16 mouse cellular contexts compared by ENCODE assay signal in genomic region chr16:13531279-13531678, GRCm38 (mm10).
DNase-seq lines count a peak whose midpoint lies in the region; ATAC-seq and TF ChIP-seq lines count a peak whose summit lies in the region.
"Had no signal": no experiment of that assay in that cellular context is flagged by ENCODE, and none has a peak within 500 bp of the region (broad histone marks: within the 10 kb centered on the region; RNA-seq: fewer than 3 reads in every experiment).

No protein-coding gene starts in this region.

- no peaks in the 10 kb centered on the region for H3K36me3 ChIP-seq in embryonic facial prominence, embryonic 15.5 days
- H3K36me3 ChIP-seq in embryonic facial prominence, embryonic 10.5 days (replicated peaks) = no peaks in the 10 kb centered on the region
- H3K36me3 ChIP-seq: heart, embryonic 13.5 days; hindbrain, embryonic 10.5 days; limb, embryonic 13.5 days; neural tube, embryonic 12.5 days had no signal

- no peak for DNase-seq in embryonic facial prominence, embryonic 10.5 days (ENCODE audit: low spot score)
- no peak for DNase-seq in layer of hippocampus, adult 2 months (ENCODE audit: low spot score in 2 of 2)
- no peak for DNase-seq in layer of hippocampus, adult 9-10 months (ENCODE audit: low spot score)
- DNase-seq in thymus, postnatal 4 days = peak; percentile 14
- no peak for DNase-seq in thymus, adult 18-20 months
- no peak for DNase-seq in adrenal gland, adult 8-10 months
- no peak for DNase-seq in left cerebral cortex, postnatal 10 days (ENCODE audit: extremely low spot score in 1 of 2, low spot score in 2 of 2)
- DNase-seq: cerebellum, postnatal 10 days; thymus, postnatal 25 days had no signal

- H3K9me3 ChIP-seq in embryonic facial prominence, embryonic 15.5 days (replicated peaks) = no peaks in the 10 kb centered on the region
- no peaks in the 10 kb centered on the region for H3K9me3 ChIP-seq in embryonic facial prominence, embryonic 10.5 days
- H3K9me3 ChIP-seq: heart, embryonic 13.5 days; hindbrain, embryonic 10.5 days; limb, embryonic 13.5 days; neural tube, embryonic 12.5 days had no signal

- peak; percentile 50 for TF ChIP-seq CTCF in layer of hippocampus, adult 2 months (conservative IDR thresholded peaks at IDR 0.05)

- H3K27ac ChIP-seq in embryonic facial prominence, embryonic 15.5 days (replicated peaks) = no peak overlapping the region
- H3K27ac ChIP-seq in embryonic facial prominence, embryonic 10.5 days (replicated peaks) = no peak overlapping the region
- no peak overlapping the region for H3K27ac ChIP-seq in layer of hippocampus, adult 2 months
- H3K27ac ChIP-seq: heart, embryonic 13.5 days; hindbrain, embryonic 10.5 days; limb, embryonic 13.5 days; neural tube, embryonic 12.5 days had no signal

- intact Hi-C loops in left cerebral cortex, postnatal 10 days (cut with DNase I) = no loop called here

- no peaks in the 10 kb centered on the region for H3K27me3 ChIP-seq in embryonic facial prominence, embryonic 15.5 days
- no peaks in the 10 kb centered on the region for H3K27me3 ChIP-seq in embryonic facial prominence, embryonic 10.5 days (replicated peaks; ENCODE audit: low read depth, poor library complexity, severe bottlenecking)
- H3K27me3 ChIP-seq: heart, embryonic 13.5 days; limb, embryonic 13.5 days; neural tube, embryonic 12.5 days had no signal

- no peak overlapping the region for H3K4me2 ChIP-seq in embryonic facial prominence, embryonic 15.5 days (replicated peaks)
- H3K4me2 ChIP-seq: heart, embryonic 13.5 days; limb, embryonic 13.5 days; neural tube, embryonic 12.5 days had no signal

- H3K9ac ChIP-seq in embryonic facial prominence, embryonic 15.5 days = no peak overlapping the region
- H3K9ac ChIP-seq: heart, embryonic 13.5 days; limb, embryonic 13.5 days; neural tube, embryonic 12.5 days had no signal

- no peak overlapping the region for H3K4me3 ChIP-seq in embryonic facial prominence, embryonic 15.5 days (replicated peaks)
- no peak overlapping the region for H3K4me3 ChIP-seq in embryonic facial prominence, embryonic 10.5 days
- H3K4me3 ChIP-seq in layer of hippocampus, adult 2 months = no peak overlapping the region
- H3K4me3 ChIP-seq: heart, embryonic 13.5 days; hindbrain, embryonic 10.5 days; limb, embryonic 13.5 days; neural tube, embryonic 12.5 days had no signal

- peak; percentile 35; the same call in 1 of the 2 replicates for ATAC-seq in embryonic facial prominence, embryonic 15.5 days (ENCODE audit: insufficient number of reproducible peaks, low FRiP score, low TSS enrichment, low read depth)
- ATAC-seq: forebrain, embryonic 14.5 days; inflammation-experienced regulatory T-cells, adult 6 months had no signal

- 81% methylated on average over 5 of the region's 5 CpGs for WGBS in embryonic facial prominence, embryonic 15.5 days
- 85% methylated on average over 5 of the region's 5 CpGs for WGBS in embryonic facial prominence, embryonic 10.5 days

- no peaks in the 10 kb centered on the region for H3K4me1 ChIP-seq in embryonic facial prominence, embryonic 15.5 days
- H3K4me1 ChIP-seq in embryonic facial prominence, embryonic 10.5 days = no peaks in the 10 kb centered on the region
- H3K4me1 ChIP-seq: heart, embryonic 13.5 days; hindbrain, embryonic 10.5 days; limb, embryonic 13.5 days; neural tube, embryonic 12.5 days had no signal
